Mouse (Mus musculus) cerebellum, adult 11-12 months (tissue): Measurements from ENCODE around the gene Hspb8.

ENCODE experiments used
- DNase-seq: peaks from one replicate; pipeline ENCODE4 v3.0.0; 2022

Hspb8 gene

GRCm38 (mm10) chr5:116422699-116423201 is at the start of gene Hspb8:
Hspb8 (minus strand) TSS chr5:116422864.
- DNase-seq: peak; percentile 87

GRCm38 (mm10) chr5:116461354-116462042 is 38.8 kb upstream of the Hspb8 start:
- DNase-seq: no peak

GRCm38 (mm10) chr5:116459970-116460369 is 37.3 kb upstream of the Hspb8 start:
- DNase-seq: no peak

- DNase-seq: no peak
Measured at GRCm38 (mm10) chr5:116457791-116458190, 35.1 kb upstream of the Hspb8 start.

GRCm38 (mm10) chr5:116456796-116457515 is 34.3 kb upstream of the Hspb8 start:
- no peak for DNase-seq

- DNase-seq: peak; percentile 46
Measured at GRCm38 (mm10) chr5:116453401-116453851, 30.8 kb upstream of the Hspb8 start.

GRCm38 (mm10) chr5:116450901-116451300 is 28.2 kb upstream of the Hspb8 start:
- no peak for DNase-seq

- DNase-seq: no peak
Measured at GRCm38 (mm10) chr5:116449522-116450225, 27.0 kb upstream of the Hspb8 start.

GRCm38 (mm10) chr5:116448409-116449191 is 25.9 kb upstream of the Hspb8 start:
- DNase-seq: no peak

GRCm38 (mm10) chr5:116447821-116448350 is 25.2 kb upstream of the Hspb8 start:
- no peak for DNase-seq

- DNase-seq: no peak
Measured at GRCm38 (mm10) chr5:116446552-116446951, 23.9 kb upstream of the Hspb8 start.

- no peak for DNase-seq
Measured at GRCm38 (mm10) chr5:116445634-116446367, 23.1 kb upstream of the Hspb8 start.

- DNase-seq: peak; percentile 55
Measured at GRCm38 (mm10) chr5:116444517-116444916, 21.9 kb upstream of the Hspb8 start.

- DNase-seq: peak; percentile 98
Measured at GRCm38 (mm10) chr5:116443459-116443940, 20.8 kb upstream of the Hspb8 start.

GRCm38 (mm10) chr5:116442697-116443458 is 20.2 kb upstream of the Hspb8 start:
- DNase-seq: peak; percentile 68

- DNase-seq: no peak
Measured at GRCm38 (mm10) chr5:116440251-116440650, 17.6 kb upstream of the Hspb8 start.

- no peak for DNase-seq
Measured at GRCm38 (mm10) chr5:116438328-116438727, 15.7 kb upstream of the Hspb8 start.

- no peak for DNase-seq
Measured at GRCm38 (mm10) chr5:116436117-116436516, 13.5 kb upstream of the Hspb8 start.

GRCm38 (mm10) chr5:116434976-116435850 is 12.5 kb upstream of the Hspb8 start:
- DNase-seq: no peak

- no peak for DNase-seq
Measured at GRCm38 (mm10) chr5:116432871-116433270, 10.2 kb upstream of the Hspb8 start.
